Mouse (Mus musculus) gastrocnemius, adult 2 months (tissue): ENCODE measurements around the gene Pank4. TPM values are rescaled to one million over a fixed set of nuclear protein-coding genes. Genes with fewer than 3 reads are reported as not detected.

ENCODE experiments used
- DNase-seq: peaks from one replicate; pipeline ENCODE4 v3.0.0; 2022
- H3K27ac ChIP-seq: fragments of 200-600 bp; 2 replicates; pipeline ENCODE4 v1.8.1; 2022; ENCODE audit warnings: mild to moderate bottlenecking
- H3K4me3 ChIP-seq: fragments of 200-600 bp; 2 replicates; pipeline ENCODE4 v1.8.1; 2022; ENCODE audit warnings: mild to moderate bottlenecking, moderate library complexity
- CTCF ChIP-seq: fragments of 200-600 bp; IDR thresholded peaks from 2 replicates; pipeline ENCODE4 v1.8.1; 2022; ENCODE audit warnings: antibody characterized with exemption, mild to moderate bottlenecking, moderate library complexity
- intact Hi-C: fragments of 180-260 bp; cut with DNase I; formaldehyde crosslinking; loops from one replicate; pipeline ENCODE4 v1.15.1; 2025
- total RNA-seq, 2 experiments: library from RNA; stranded (reverse); gene quantifications; 2 replicates each; pipeline ENCODE4 v1.2.3; 2021

Gene Pank4
- total RNA-seq, 2 experiments from 2014 or later, result 33.8 to 43.6 TPM

DNA sequence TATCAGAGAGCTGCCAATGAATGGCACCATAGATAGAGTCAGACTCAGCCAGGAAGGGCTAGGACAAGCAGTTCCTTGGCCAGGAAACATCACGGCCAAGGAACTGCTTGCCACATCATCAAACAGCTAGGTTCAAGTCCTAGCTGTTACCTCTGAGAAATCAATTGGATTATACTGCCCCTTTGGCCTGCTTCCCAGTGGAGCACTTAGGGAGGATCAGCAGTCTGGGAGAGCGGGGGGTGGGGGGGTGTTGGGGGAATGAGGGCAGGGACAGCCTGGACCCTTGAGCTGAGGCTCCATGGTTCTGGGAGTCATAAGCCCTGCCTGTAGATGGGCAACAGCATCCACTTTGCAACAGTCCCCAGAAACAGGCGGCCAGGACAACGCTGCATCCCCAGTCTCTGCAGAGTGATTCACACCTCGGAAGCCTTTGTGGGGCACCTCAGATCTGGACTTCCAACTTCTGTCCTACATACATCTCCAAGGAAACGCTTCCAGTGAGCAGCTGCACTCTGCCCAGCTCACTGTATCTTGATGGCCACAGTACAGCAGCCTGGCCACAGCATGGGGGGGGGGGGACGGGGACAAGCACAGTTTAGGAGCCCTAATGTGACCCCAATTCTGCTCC, 58.4 kb downstream of the Pank4 start:
- no peak overlapping the region for H3K4me3 ChIP-seq
- intact Hi-C loops, result no loop called here
- no peak overlapping the region for H3K27ac ChIP-seq
- no peak for TF ChIP-seq CTCF
- DNase-seq, result no peak

DNA sequence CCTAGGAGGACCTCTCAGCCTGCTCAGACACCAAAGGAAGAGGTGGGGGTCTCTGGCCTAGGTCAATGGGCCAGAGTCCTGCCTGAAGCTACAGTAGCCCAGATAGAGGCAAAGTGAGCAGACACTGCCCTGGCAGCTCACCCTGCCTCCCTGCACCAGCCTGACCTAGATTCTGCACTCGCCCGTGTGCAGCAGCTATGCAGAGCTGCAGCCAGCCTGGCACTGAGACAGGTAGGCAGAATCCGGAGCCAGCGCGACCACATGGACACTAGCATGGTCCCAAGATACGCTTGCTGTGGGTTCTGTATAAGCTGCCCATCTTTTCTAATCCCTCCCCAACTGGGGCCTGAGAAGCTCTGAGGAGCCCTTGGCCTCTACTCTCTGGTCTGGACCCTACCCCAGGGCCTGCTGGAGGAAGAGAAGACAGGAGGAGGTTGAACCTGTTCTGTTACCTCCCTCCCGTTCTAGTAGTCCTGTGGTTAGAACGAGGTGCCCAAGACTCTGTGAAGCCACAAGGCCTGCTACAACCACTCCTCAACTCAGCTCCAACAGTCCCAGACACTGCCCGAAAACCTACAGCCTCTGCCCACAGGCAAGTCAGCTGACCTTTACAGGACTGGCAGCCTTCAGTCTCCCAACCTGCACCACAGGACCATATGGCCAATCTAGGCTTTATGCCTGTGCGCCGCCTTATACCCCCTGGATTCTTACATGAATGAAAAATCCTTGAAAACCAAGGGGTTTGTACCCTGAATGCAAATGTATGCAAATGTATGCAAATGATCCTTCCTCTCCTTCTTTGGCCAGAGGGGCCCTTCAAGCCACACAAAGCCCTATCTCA, 60.5 kb downstream of the Pank4 start:
- no peak overlapping the region for H3K27ac ChIP-seq
- H3K4me3 ChIP-seq, result no peak overlapping the region
- no peak for TF ChIP-seq CTCF
- intact Hi-C loops, result no loop called here
- no peak for DNase-seq

Other genes with a start within 250 kb of the Pank4 start
- not detected for gene Ttc34, start 126.7 kb upstream of the Pank4 start, total RNA-seq
- gene Mmel1, start 94.5 kb upstream of the Pank4 start, total RNA-seq, result not detected
- gene Fam213b, start 65.0 kb upstream of the Pank4 start, total RNA-seq, result 100 to 1,000 TPM in 1 of 2 experiments, 10 to 100 TPM in 1; 67.9 to 100 TPM
- 1 to 10 TPM; 1.1 to 2.5 TPM for gene Tnfrsf14, start 35.6 kb upstream of the Pank4 start, total RNA-seq
- not detected for gene Hes5, start 3.2 kb upstream of the Pank4 start, total RNA-seq
- gene Plch2, start 92.7 kb downstream of the Pank4 start, total RNA-seq, result under 1 TPM in 1 of 2 experiments, not detected in 1; 0.38 TPM
- 10 to 100 TPM; 12.9 to 17.9 TPM for gene Pex10, start 102.9 kb downstream of the Pank4 start, total RNA-seq
- gene Rer1, start 122.3 kb downstream of the Pank4 start, total RNA-seq, result 10 to 100 TPM; 54.8 to 59.3 TPM
- 1 to 10 TPM; 1.3 TPM for gene Morn1, start 122.5 kb downstream of the Pank4 start, total RNA-seq